Mouse (Mus musculus) cerebellum, adult 2 months (tissue): ENCODE data around the gene Atad1. TPM values are rescaled to one million over a fixed set of nuclear protein-coding genes. Genes with fewer than 3 reads are reported as not detected.

Experiments
- DNase-seq, 2 experiments: peaks; one replicate each; pipeline ENCODE4 v3.0.0; 2021
- H3K27ac ChIP-seq: fragments of 200-500 bp; 2 replicates; pipeline ENCODE4 v1.5.1; 2012; ENCODE audit warnings: low read length, control low read depth, inconsistent platforms; ENCODE audit not compliant: insufficient read depth
- H3K27me3 ChIP-seq: fragments of 200-500 bp; 2 replicates; pipeline ENCODE4 v1.6.1; 2012; ENCODE audit warnings: inconsistent platforms, mild to moderate bottlenecking, low read length, moderate library complexity; ENCODE audit not compliant: control insufficient read depth, insufficient read depth
- H3K4me1 ChIP-seq: fragments of 200-500 bp; 2 replicates; pipeline ENCODE4 v1.6.1; 2011; ENCODE audit warnings: low read length; ENCODE audit not compliant: control insufficient read depth, insufficient read depth
- H3K4me3 ChIP-seq: fragments of 200-500 bp; replicated peaks from 2 replicates; pipeline ENCODE3; 2011; ENCODE audit warnings: mild to moderate bottlenecking, low read depth, low read length, control low read depth; ENCODE audit not compliant: insufficient read depth
- CTCF ChIP-seq: fragments of 200-500 bp; IDR thresholded peaks from 2 replicates; pipeline ENCODE4 v1.5.1; 2011; ENCODE audit warnings: low read depth, mild to moderate bottlenecking, control low read depth, low read length, moderate library complexity, borderline replicate concordance; ENCODE audit not compliant: insufficient read depth
- POLR2A ChIP-seq: fragments of 200-500 bp; IDR thresholded peaks from 2 replicates; pipeline ENCODE4 v1.6.1; 2011; ENCODE audit warnings: low read length, control low read depth, borderline replicate concordance; ENCODE audit not compliant: insufficient read depth
- WGBS: fragments of 180-500 bp; shearing (Covaris S2); methylation state at CpG from one replicate; pipeline ENCODE4 v1.1.7; 2018; 5-methylcytosine and 5-hydroxymethylcytosine counted together
- polyA plus RNA-seq: library from polyadenylated mRNA; depleted of rRNA; stranded (reverse); fragments of >200 nt; gene quantifications from 2 replicates; pipeline ENCODE4 v1.2.3, GENCODE M21; 2012; rRNA removed

Atad1 gene
- polyA plus RNA-seq, 1 experiment: 77.2 TPM

DNA sequence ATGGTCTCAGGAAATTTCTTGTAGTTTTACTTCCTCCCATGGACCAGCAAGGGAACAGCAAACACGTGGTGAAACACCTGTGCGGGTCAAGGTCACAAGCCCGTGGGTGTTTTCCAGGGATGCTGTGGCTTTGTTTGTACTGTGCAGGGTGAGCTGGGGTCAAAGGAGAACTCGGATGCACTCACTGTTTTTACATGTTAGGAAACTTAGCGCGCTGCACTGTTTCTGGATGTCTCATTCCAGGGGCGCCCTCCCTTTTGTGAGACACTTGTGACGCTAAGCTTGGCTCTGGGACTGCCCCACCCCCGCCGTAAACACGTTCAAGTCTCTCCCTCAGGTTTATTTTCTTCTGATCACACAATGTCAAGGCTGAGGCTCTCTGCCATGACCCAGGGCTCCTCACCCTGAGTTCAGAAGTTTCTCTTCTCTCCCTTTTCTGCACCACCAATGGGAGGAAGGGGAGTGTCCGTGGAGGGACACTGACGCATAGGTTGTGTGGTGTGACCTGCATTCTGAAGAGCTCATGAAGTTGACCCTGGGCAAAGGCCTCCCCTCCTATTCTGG lies 112.7 kb downstream of the Atad1 start:
- H3K27ac ChIP-seq: no peak overlapping the region
- no peak overlapping the region for H3K4me3 ChIP-seq
- no peak for TF ChIP-seq CTCF
- no peak for TF ChIP-seq POLR2A
- no peak for DNase-seq
- no peaks in the 10 kb centered on the region for H3K4me1 ChIP-seq
- H3K27me3 ChIP-seq: no peaks in the 10 kb centered on the region
- 75% methylated on average over 13 of the region's 13 CpGs for WGBS

- Histone ChIP-seq H3K27ac (no peak overlapping the region), H3K4me1 (no peaks in the 10 kb centered on the region), H3K4me3 (no peak overlapping the region), H3K27me3 (no peaks in the 10 kb centered on the region)
- no peak for DNase-seq
- no peak for TF ChIP-seq CTCF
- no peak for TF ChIP-seq POLR2A
- WGBS: 76% methylated on average over 3 of the region's 3 CpGs
Observed at GRCm38 (mm10) chr19:32622142-32622541, 117.4 kb downstream of the Atad1 start.

Other genes with a start within 250 kb of the Atad1 start
- 4.9 TPM in 2 replicates for gene Papss2, start 144.0 kb downstream of the Atad1 start, polyA plus RNA-seq
- gene Pten, start 17.7 kb upstream of the Atad1 start, polyA plus RNA-seq: 36.6 and 38.1 TPM in 2 replicates